Mouse (Mus musculus): ENCODE measurements at regions not wholly inside any gene's neighbourhood (a gene's known extent, or its start where the extent isn't known, plus 50 kb on each side); places are given as distances from the start of the nearest gene placed in this dataset.

DNA sequence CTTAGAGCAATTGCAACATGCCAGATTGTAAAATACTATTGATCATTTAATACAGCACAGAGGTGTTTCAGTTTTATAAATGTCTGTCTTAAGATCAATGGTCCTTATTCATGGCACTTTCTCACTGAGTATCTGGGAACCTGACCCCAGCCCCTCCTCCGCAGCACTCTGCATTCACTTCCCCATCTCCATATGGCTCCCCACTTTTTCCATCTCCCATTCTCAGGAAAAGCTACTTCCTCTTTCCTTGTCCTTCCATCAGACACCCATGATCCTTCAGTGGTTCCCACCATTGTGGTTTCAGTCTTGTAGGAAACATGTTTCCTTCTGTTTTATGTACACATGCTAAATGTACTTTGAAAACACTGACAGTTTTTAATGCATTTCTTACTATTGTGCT lies 497.3 kb upstream of the Cited2 start:
- no peak for ATAC-seq (ENCODE audit: insufficient read depth)
- Histone ChIP-seq H3K36me3 (replicated peaks; ENCODE audit: control insufficient read depth, insufficient read depth, low read depth) (no peaks in the 10 kb centered on the region), H3K9me3 (ENCODE audit: control insufficient read depth, low read length) (no peaks in the 10 kb centered on the region), H3K4me1 (replicated peaks; ENCODE audit: control insufficient read depth in 2 of 2, insufficient read depth in 2 of 2, low read length in 1 of 2) (no peaks in the 10 kb centered on the region), H3K4me2 (ENCODE audit: low read depth) (no peak overlapping the region), H3K27ac (no peak overlapping the region), H3K9ac (replicated peaks) (no peak overlapping the region), H3K4me3 (ENCODE audit: insufficient read depth in 1 of 2, low read depth in 2 of 2, low read length in 2 of 2) (no peak overlapping the region), H3K27me3 (ENCODE audit: control insufficient read depth, insufficient read depth, low read length) (no peaks in the 10 kb centered on the region)
- WGBS (ENCODE audit: insufficient replicate concordance), result 63% methylated on average over 1 of the region's 1 CpGs
- no peak for DNase-seq (ENCODE audit: low read depth in 3 of 3, low spot score in 3 of 3)
- TF ChIP-seq CTCF (IDR thresholded peaks at IDR 0.05; ENCODE audit: low read depth), result no peak
- no peak for TF ChIP-seq EP300 (IDR thresholded peaks at IDR 0.05; ENCODE audit: low read depth)

DNA sequence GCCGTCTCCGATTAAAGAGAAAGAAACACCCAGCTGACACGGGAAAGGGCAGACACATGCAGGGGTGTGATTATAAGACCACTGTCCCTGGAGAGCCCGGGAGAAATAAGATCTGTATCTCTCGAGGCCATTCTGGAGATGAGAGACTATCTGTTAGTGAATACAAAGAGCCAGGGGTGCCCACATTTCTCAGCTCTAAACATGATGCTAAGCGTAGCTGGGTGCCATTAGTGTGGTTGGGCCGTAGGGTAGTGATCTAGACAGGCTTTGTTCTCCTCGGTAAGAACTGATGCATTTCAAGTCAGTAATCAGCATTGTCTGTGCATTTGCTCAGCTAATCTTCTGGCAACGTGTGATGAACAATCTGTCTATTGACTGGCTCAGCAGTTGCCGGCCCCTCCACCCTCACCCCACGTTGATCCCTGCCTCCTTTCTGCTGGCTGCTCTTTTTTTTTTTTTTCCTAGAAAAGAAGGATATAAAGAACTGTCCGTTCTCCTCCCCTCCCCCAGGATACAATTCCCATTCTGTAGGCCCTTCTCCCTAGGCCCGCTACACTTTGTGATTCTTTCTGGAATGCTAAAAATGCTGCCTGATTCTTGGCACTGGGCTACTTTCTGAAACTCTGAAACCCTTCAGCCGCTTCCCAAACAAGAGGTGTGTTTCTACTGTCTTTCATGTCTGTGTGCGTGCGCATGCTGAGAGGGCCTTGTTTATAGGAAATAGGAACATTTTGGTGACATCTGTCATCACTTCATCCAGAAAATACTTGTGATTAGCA lies 492.8 kb upstream of the Cited2 start:
- Histone ChIP-seq H3K27ac (no peak overlapping the region), H3K4me3 (ENCODE audit: insufficient read depth in 1 of 2, low read depth in 2 of 2, low read length in 2 of 2) (no peak overlapping the region), H3K36me3 (replicated peaks; ENCODE audit: control insufficient read depth, insufficient read depth, low read depth) (no peaks in the 10 kb centered on the region), H3K9me3 (ENCODE audit: control insufficient read depth, low read length) (no peaks in the 10 kb centered on the region), H3K4me1 (replicated peaks; ENCODE audit: control insufficient read depth in 2 of 2, insufficient read depth in 2 of 2, low read length in 1 of 2) (no peaks in the 10 kb centered on the region), H3K9ac (replicated peaks) (no peak overlapping the region), H3K4me2 (ENCODE audit: low read depth) (no peak overlapping the region), H3K27me3 (ENCODE audit: control insufficient read depth, insufficient read depth, low read length) (no peaks in the 10 kb centered on the region)
- ATAC-seq (ENCODE audit: insufficient read depth), result no peak
- TF ChIP-seq EP300 (IDR thresholded peaks at IDR 0.05; ENCODE audit: low read depth) (no peak), CTCF (IDR thresholded peaks at IDR 0.05; ENCODE audit: low read depth) (no peak)
- no peak for DNase-seq (ENCODE audit: low read depth in 3 of 3, low spot score in 3 of 3)
- 42% methylated on average over 16 of the region's 16 CpGs for whole genome bisulfite sequencing (ENCODE audit: insufficient replicate concordance)

DNA sequence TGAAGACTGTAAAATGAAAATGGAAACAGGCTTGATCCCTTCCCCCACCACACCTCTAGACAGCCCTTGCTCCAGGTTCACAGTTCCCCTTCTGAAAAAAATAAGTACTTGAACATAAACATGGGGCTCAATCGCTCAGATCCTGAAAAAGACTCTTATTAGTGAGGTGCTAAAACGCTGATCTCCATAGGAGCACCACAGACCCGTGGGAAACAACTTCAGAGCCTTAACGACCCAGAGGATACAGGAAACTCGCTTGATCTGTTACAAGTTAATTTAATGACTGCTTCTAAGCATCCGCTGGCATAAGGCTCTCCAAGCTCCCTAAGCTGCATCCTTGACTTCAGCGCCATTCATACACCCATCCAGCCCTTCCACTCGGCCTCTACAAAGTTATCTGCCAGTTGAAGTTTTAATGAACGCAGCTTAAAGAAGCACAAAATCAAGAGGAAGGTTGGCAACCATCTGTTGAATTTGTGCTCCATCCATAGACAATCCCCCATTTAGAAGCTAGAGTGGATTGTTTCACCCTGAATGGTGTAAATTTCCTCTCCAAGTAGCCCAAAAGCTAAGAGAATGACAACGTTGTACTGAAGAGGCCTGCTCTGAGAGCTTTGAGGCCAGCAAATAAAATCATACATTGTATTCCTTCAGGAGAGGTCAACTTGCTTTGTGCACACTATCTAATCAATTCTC lies 486.9 kb upstream of the Cited2 start:
- no peak overlapping the region for H3K9ac ChIP-seq (replicated peaks)
- H3K27me3 ChIP-seq (ENCODE audit: control insufficient read depth, insufficient read depth, low read length), result no peaks in the 10 kb centered on the region
- TF ChIP-seq EP300 (IDR thresholded peaks at IDR 0.05; ENCODE audit: low read depth) (no peak), CTCF (IDR thresholded peaks at IDR 0.05; ENCODE audit: low read depth) (no peak)
- no peaks in the 10 kb centered on the region for H3K4me1 ChIP-seq (replicated peaks; ENCODE audit: control insufficient read depth in 2 of 2, insufficient read depth in 2 of 2, low read length in 1 of 2)
- no peak overlapping the region for H3K27ac ChIP-seq
- DNase-seq (ENCODE audit: low read depth in 3 of 3, low spot score in 3 of 3), result no peak
- 48% methylated on average over 10 of the region's 10 CpGs for WGBS (ENCODE audit: insufficient replicate concordance)
- H3K4me2 ChIP-seq (ENCODE audit: low read depth), result no peak overlapping the region
- ATAC-seq (ENCODE audit: insufficient read depth), result no peak
- H3K36me3 ChIP-seq (replicated peaks; ENCODE audit: control insufficient read depth, insufficient read depth, low read depth), result no peaks in the 10 kb centered on the region
- H3K9me3 ChIP-seq (ENCODE audit: control insufficient read depth, low read length), result no peaks in the 10 kb centered on the region
- H3K4me3 ChIP-seq (ENCODE audit: insufficient read depth in 1 of 2, low read depth in 2 of 2, low read length in 2 of 2), result no peak overlapping the region

DNA sequence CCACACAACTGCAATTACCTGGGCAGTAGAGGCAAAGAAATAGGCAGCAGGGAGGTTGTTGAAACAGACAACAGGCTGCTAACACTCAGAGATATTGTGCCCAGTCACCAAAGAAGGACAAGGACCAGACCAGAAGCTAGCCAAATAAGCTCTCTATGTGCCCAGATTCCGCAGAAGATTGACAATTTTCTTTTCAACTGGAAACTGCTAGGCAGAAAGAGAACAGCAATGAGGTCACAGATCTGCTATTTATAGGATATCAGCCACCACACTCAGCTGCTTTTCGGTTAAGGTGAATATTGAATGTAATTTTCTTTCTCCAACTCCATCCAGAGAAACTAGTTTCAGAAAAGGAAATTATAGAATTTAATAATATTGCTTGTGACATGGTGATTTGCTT lies 486.3 kb upstream of the Cited2 start:
- ATAC-seq (ENCODE audit: insufficient read depth) (no peak), DNase-seq (ENCODE audit: low read depth in 3 of 3, low spot score in 3 of 3) (no peak)
- no peak overlapping the region for H3K4me2 ChIP-seq (ENCODE audit: low read depth)
- H3K9ac ChIP-seq (replicated peaks), result no peak overlapping the region
- H3K4me1 ChIP-seq (replicated peaks; ENCODE audit: control insufficient read depth in 2 of 2, insufficient read depth in 2 of 2, low read length in 1 of 2), result no peaks in the 10 kb centered on the region
- no peak overlapping the region for H3K27ac ChIP-seq
- H3K36me3 ChIP-seq (replicated peaks; ENCODE audit: control insufficient read depth, insufficient read depth, low read depth), result no peaks in the 10 kb centered on the region
- H3K27me3 ChIP-seq (ENCODE audit: control insufficient read depth, insufficient read depth, low read length), result no peaks in the 10 kb centered on the region
- WGBS (ENCODE audit: insufficient replicate concordance), result 41% methylated on average over 2 of the region's 2 CpGs
- TF ChIP-seq EP300 (IDR thresholded peaks at IDR 0.05; ENCODE audit: low read depth) (no peak), CTCF (IDR thresholded peaks at IDR 0.05; ENCODE audit: low read depth) (no peak)
- no peak overlapping the region for H3K4me3 ChIP-seq (ENCODE audit: insufficient read depth in 1 of 2, low read depth in 2 of 2, low read length in 2 of 2)
- H3K9me3 ChIP-seq (ENCODE audit: control insufficient read depth, low read length), result no peaks in the 10 kb centered on the region

DNA sequence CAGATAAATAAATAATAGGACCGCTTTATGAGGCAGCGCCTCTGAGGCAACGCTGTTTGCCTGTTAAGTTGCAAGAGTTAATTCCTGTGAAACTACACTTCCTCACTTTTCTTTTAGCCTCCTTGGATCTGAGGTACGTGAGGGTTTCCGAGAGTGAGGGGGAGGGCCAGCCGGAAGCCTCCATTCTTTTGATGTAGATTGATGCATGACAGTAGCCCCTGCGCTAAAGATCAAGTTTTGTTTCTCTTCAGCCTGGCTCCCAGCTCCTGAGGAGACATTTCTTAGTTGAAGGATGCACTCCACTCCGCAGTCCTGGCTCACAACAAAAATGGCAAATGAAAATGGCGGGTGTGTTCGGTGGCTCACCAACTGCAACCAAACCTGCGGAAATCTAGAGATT lies 485.6 kb upstream of the Cited2 start:
- Histone ChIP-seq H3K4me1 (replicated peaks; ENCODE audit: control insufficient read depth in 2 of 2, insufficient read depth in 2 of 2, low read length in 1 of 2) (no peaks in the 10 kb centered on the region), H3K36me3 (replicated peaks; ENCODE audit: control insufficient read depth, insufficient read depth, low read depth) (no peaks in the 10 kb centered on the region), H3K9ac (replicated peaks) (no peak overlapping the region), H3K9me3 (ENCODE audit: control insufficient read depth, low read length) (no peaks in the 10 kb centered on the region), H3K27ac (no peak overlapping the region), H3K4me3 (ENCODE audit: insufficient read depth in 1 of 2, low read depth in 2 of 2, low read length in 2 of 2) (no peak overlapping the region), H3K27me3 (ENCODE audit: control insufficient read depth, insufficient read depth, low read length) (no peaks in the 10 kb centered on the region), H3K4me2 (ENCODE audit: low read depth) (no peak overlapping the region)
- TF ChIP-seq EP300 (IDR thresholded peaks at IDR 0.05; ENCODE audit: low read depth), result no peak
- no peak for TF ChIP-seq CTCF (IDR thresholded peaks at IDR 0.05; ENCODE audit: low read depth)
- ATAC-seq (ENCODE audit: insufficient read depth), result no peak
- no peak for DNase-seq (ENCODE audit: low read depth in 3 of 3, low spot score in 3 of 3)
- WGBS (ENCODE audit: insufficient replicate concordance), result 54% methylated on average over 11 of the region's 11 CpGs

All from liver, embryonic 14.5 days (tissue).